Mouse (Mus musculus) MEL (cell line): ENCODE data around the gene Tspan32. TPM values are rescaled to one million over a fixed set of nuclear protein-coding genes. Genes with fewer than 3 reads are reported as not detected.

ENCODE experiments used
- DNase-seq: peaks from one replicate; pipeline ENCODE4 v3.0.0; 2011; ENCODE audit warnings: low read depth, low spot score
- H3K27ac ChIP-seq: 2 replicates; pipeline ENCODE4 v1.5.1; 2012; ENCODE audit warnings: low read depth, mild to moderate bottlenecking, control low read depth, low read length, moderate library complexity; ENCODE audit not compliant: control insufficient read depth
- H3K27me3 ChIP-seq, 2 experiments: fragments of 150-350 bp in 1 of 2; sonication (generic) in 1 of 2; 2 replicates each; pipeline ENCODE4 v1.6.1; 2012; ENCODE audit warnings: low read length in 2 of 2, mild to moderate bottlenecking in 2 of 2, improper control_type of control experiment in 1 of 2, moderate library complexity in 1 of 2; ENCODE audit not compliant: insufficient read depth in 2 of 2, control insufficient read depth in 1 of 2
- H3K36me3 ChIP-seq, 2 experiments: 2 replicates each; pipeline ENCODE4 v1.6.1; 2012 to 2014; ENCODE audit warnings: low read length in 2 of 2, improper control_type of control experiment in 1 of 2, inconsistent platforms in 1 of 2, mild to moderate bottlenecking in 1 of 2; ENCODE audit not compliant: insufficient read depth in 2 of 2, control insufficient read depth in 1 of 2
- H3K4me1 ChIP-seq, 2 experiments: fragments of 150-350 bp in 1 of 2; sonication (generic) in 1 of 2; 2 replicates each; pipeline ENCODE4 v1.6.1; 2012; ENCODE audit warnings: low read length in 2 of 2, improper control_type of control experiment in 1 of 2, mild to moderate bottlenecking in 1 of 2; ENCODE audit not compliant: insufficient read depth in 2 of 2, control insufficient read depth in 1 of 2
- H3K4me3 ChIP-seq, 2 experiments: fragments of 150-350 bp in 1 of 2; sonication (generic) in 1 of 2; 2 replicates each; pipeline ENCODE4 v1.5.1; 2012; ENCODE audit warnings: low read depth in 2 of 2, low read length in 2 of 2, mild to moderate bottlenecking in 2 of 2, moderate library complexity in 2 of 2, control low read depth in 1 of 2, improper control_type of control experiment in 1 of 2; ENCODE audit not compliant: control insufficient read depth in 1 of 2, insufficient read depth in 1 of 2
- H3K79me2 ChIP-seq: 2 replicates; pipeline ENCODE4 v1.6.1; 2012; ENCODE audit warnings: mild to moderate bottlenecking, low read length, moderate library complexity; ENCODE audit not compliant: control insufficient read depth, poor library complexity, insufficient read depth
- H3K9ac ChIP-seq: 2 replicates; pipeline ENCODE4 v1.6.1; 2012; ENCODE audit warnings: low read depth, mild to moderate bottlenecking, control low read depth, low read length, moderate library complexity; ENCODE audit not compliant: control insufficient read depth, poor library complexity, severe bottlenecking
- H3K9me3 ChIP-seq: fragments of 150-350 bp; sonication (generic); replicated peaks from 2 replicates; pipeline ENCODE4 v1.6.1; 2012; ENCODE audit warnings: mild to moderate bottlenecking, low read length, improper control_type of control experiment, moderate library complexity; ENCODE audit not compliant: insufficient read depth
- CHD2 ChIP-seq: IDR thresholded peaks from 2 replicates; pipeline ENCODE4 v1.6.1; 2011; ENCODE audit warnings: low read length, improper control_type of control experiment
- E2F4 ChIP-seq: IDR thresholded peaks from 2 replicates; pipeline ENCODE4 v1.6.1; 2011; ENCODE audit warnings: low read depth, low read length, improper control_type of control experiment, borderline replicate concordance
- EP300 ChIP-seq, 2 experiments: IDR thresholded peaks; 2 replicates each; pipeline ENCODE4 v1.6.1; 2011; ENCODE audit warnings: improper control_type of control experiment in 2 of 2, low read length in 2 of 2, low read depth in 1 of 2, mild to moderate bottlenecking in 1 of 2
- ETS1 ChIP-seq: IDR thresholded peaks from 2 replicates; pipeline ENCODE4 v1.6.1; 2012; ENCODE audit warnings: low read depth, mild to moderate bottlenecking, inconsistent platforms, low read length, improper control_type of control experiment, moderate library complexity
- GABPA ChIP-seq: IDR thresholded peaks from 2 replicates; pipeline ENCODE4 v1.6.1; 2012; ENCODE audit warnings: low read depth, mild to moderate bottlenecking, inconsistent platforms, low read length, improper control_type of control experiment, moderate library complexity
- JUND ChIP-seq: IDR thresholded peaks from 2 replicates; pipeline ENCODE4 v1.6.1; 2011; ENCODE audit warnings: low read depth, mild to moderate bottlenecking, improper control_type of control experiment, low read length
- KAT2A ChIP-seq: conservative IDR thresholded peaks from 2 replicates; pipeline ENCODE4 v1.6.1; 2012; ENCODE audit warnings: low read depth, low read length, improper control_type of control experiment, inconsistent platforms
- MAX ChIP-seq: IDR thresholded peaks from 2 replicates; pipeline ENCODE4 v1.6.1; 2011; ENCODE audit warnings: low read length, improper control_type of control experiment
- MEF2A ChIP-seq: IDR thresholded peaks from 2 replicates; pipeline ENCODE4 v1.6.1; 2014; ENCODE audit warnings: low read depth, mild to moderate bottlenecking, inconsistent platforms, low read length, improper control_type of control experiment; ENCODE audit not compliant: poor library complexity, insufficient replicate concordance, severe bottlenecking; ENCODE audit errors: extremely low read depth
- MXI1 ChIP-seq: IDR thresholded peaks from 2 replicates; pipeline ENCODE4 v1.6.1; 2011; ENCODE audit warnings: mild to moderate bottlenecking, low read depth, low read length, improper control_type of control experiment
- MYB ChIP-seq: IDR thresholded peaks from 2 replicates; pipeline ENCODE4 v1.6.1; 2011; ENCODE audit warnings: mild to moderate bottlenecking, low read depth, low read length, improper control_type of control experiment
- MYC ChIP-seq: IDR thresholded peaks from 2 replicates; pipeline ENCODE4 v1.6.1; 2011; ENCODE audit warnings: low read depth, mild to moderate bottlenecking, low read length, improper control_type of control experiment, moderate library complexity
- NELFE ChIP-seq: IDR thresholded peaks from 2 replicates; pipeline ENCODE4 v1.6.1; 2011; ENCODE audit warnings: low read depth, low read length, improper control_type of control experiment
- POLR2A ChIP-seq, 2 experiments: IDR thresholded peaks; 2 replicates each; pipeline ENCODE4 v1.6.1; 2011 to 2012; ENCODE audit warnings: low read length in 2 of 2, mild to moderate bottlenecking in 2 of 2, control low read depth in 1 of 2, improper control_type of control experiment in 1 of 2, low read depth in 1 of 2, moderate library complexity in 1 of 2; ENCODE audit not compliant: control insufficient read depth in 1 of 2, insufficient read depth in 1 of 2, poor library complexity in 1 of 2
- RAD21 ChIP-seq: IDR thresholded peaks from 2 replicates; pipeline ENCODE4 v1.6.1; 2011; ENCODE audit warnings: mild to moderate bottlenecking, low read depth, low read length, improper control_type of control experiment
- RCOR1 ChIP-seq: IDR thresholded peaks from 2 replicates; pipeline ENCODE4 v1.6.1; 2012; ENCODE audit warnings: low read depth, mild to moderate bottlenecking, inconsistent platforms, low read length, improper control_type of control experiment
- SIN3A ChIP-seq: IDR thresholded peaks from 2 replicates; pipeline ENCODE4 v1.6.1; 2012; ENCODE audit warnings: low read length, improper control_type of control experiment, inconsistent platforms
- SMC3 ChIP-seq: IDR thresholded peaks from 2 replicates; pipeline ENCODE4 v1.6.1; 2011; ENCODE audit warnings: low read depth, low read length, improper control_type of control experiment
- TAL1 ChIP-seq: IDR thresholded peaks from 2 replicates; pipeline ENCODE4 v1.6.1; 2012; ENCODE audit warnings: mild to moderate bottlenecking, inconsistent platforms, low read length, moderate library complexity, mixed read lengths
- TBP ChIP-seq: IDR thresholded peaks from 2 replicates; pipeline ENCODE4 v1.8.0; 2011; ENCODE audit warnings: low read depth, low read length, improper control_type of control experiment
- TCF12 ChIP-seq: IDR thresholded peaks from 2 replicates; pipeline ENCODE4 v1.6.1; 2014; ENCODE audit warnings: low read depth, mild to moderate bottlenecking, inconsistent platforms, low read length, improper control_type of control experiment, moderate library complexity
- UBTF ChIP-seq: IDR thresholded peaks from 2 replicates; pipeline ENCODE4 v1.6.1; 2012; ENCODE audit warnings: low read depth, mild to moderate bottlenecking, inconsistent platforms, low read length, improper control_type of control experiment, moderate library complexity, borderline replicate concordance; ENCODE audit not compliant: insufficient read depth
- USF1 ChIP-seq: IDR thresholded peaks from 2 replicates; pipeline ENCODE4 v1.6.1; 2014; ENCODE audit warnings: low read depth, mild to moderate bottlenecking, inconsistent platforms, low read length, improper control_type of control experiment, moderate library complexity
- USF2 ChIP-seq, 2 experiments: IDR thresholded peaks; 2 replicates each; pipeline ENCODE4 v1.6.1; 2011 to 2012; ENCODE audit warnings: improper control_type of control experiment in 2 of 2, low read length in 2 of 2, borderline replicate concordance in 1 of 2, inconsistent platforms in 1 of 2, low read depth in 1 of 2, mild to moderate bottlenecking in 1 of 2; ENCODE audit not compliant: insufficient read depth in 1 of 2
- ZKSCAN1 ChIP-seq: IDR thresholded peaks from 2 replicates; pipeline ENCODE4 v1.6.1; 2012; ENCODE audit warnings: low read depth, mild to moderate bottlenecking, inconsistent platforms, low read length, improper control_type of control experiment, moderate library complexity
- ZNF384 ChIP-seq: IDR thresholded peaks from 2 replicates; pipeline ENCODE4 v1.6.1; 2012; ENCODE audit warnings: low read depth, mild to moderate bottlenecking, inconsistent platforms, low read length, improper control_type of control experiment
- polyA plus RNA-seq, 2 experiments: library from polyadenylated mRNA; stranded (reverse) in 1 of 2; unstranded in 1 of 2; fragments of >175 nt in 1 of 2; fragments of >200 nt in 1 of 2; gene quantifications; 2 replicates each; pipeline versions ENCODE4 v1.2.1 to v1.2.4; 2012; ENCODE audit warnings: low replicate concordance in 2 of 2, low read depth in 1 of 2; ENCODE audit not compliant: insufficient read length in 2 of 2, insufficient read depth in 1 of 2, missing spikeins in 1 of 2
- total RNA-seq: library from RNA; depleted of rRNA; stranded (reverse); fragments of 300-350 nt; gene quantifications from 2 replicates; pipeline ENCODE4 v1.2.3, GENCODE M21; 2012

Tspan32 gene
- total and polyA plus RNA-seq, 3 experiments, result 53.5 to 212 (median 205) TPM

DNA sequence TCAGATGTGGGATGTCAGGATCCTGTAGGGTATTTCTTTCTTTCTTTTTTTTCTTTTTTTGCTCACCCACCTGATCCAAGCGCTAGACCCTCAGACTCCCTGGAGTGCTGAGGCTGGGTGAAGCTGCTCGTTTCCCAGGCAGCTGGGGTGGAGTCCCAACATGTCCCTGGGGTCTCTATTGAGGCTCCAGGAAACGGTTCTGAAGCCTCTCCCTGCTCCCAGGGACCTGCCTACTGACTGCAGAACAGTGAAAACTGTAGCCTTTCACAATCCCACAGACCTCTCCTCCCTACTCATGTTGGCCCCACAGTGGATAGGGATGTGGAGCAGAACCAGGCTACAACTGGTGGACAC, 49.7 kb downstream of the Tspan32 start:
- Histone ChIP-seq H3K9me3 (no peaks in the 10 kb centered on the region), H3K9ac (peak overlapping the region; percentile 15; the same call in 1 of the 2 replicates), H3K4me1 (peaks cover 43 to 63% of the 10 kb centered on the region in 2 experiments), H3K36me3 (peaks cover 0 to 61% of the 10 kb centered on the region in 2 experiments; a peak in 2 of 4 replicates), H3K4me3 (no peak overlapping the region), H3K27ac (peak overlapping the region; percentile 23; the same call in 1 of the 2 replicates), H3K79me2 (peaks cover 25% of the 10 kb centered on the region), H3K27me3 (no peaks in the 10 kb centered on the region)
- DNase-seq, result no peak
- no peak for TF ChIP-seq TCF12
- TF ChIP-seq USF2 (IDR thresholded peaks at IDR 0.05; ENCODE audit: borderline replicate concordance in 1 of 2, insufficient read depth in 1 of 2, low read depth in 1 of 2, low read length in 2 of 2), result no peak
- no peak for TF ChIP-seq POLR2A (IDR thresholded peaks at IDR 0.05; ENCODE audit: control insufficient read depth in 1 of 2, insufficient read depth in 1 of 2, low read depth in 1 of 2, low read length in 2 of 2, poor library complexity in 1 of 2)
- TF ChIP-seq GABPA, result no peak
- no peak for TF ChIP-seq TAL1
- TF ChIP-seq KAT2A, result no peak
- TF ChIP-seq ETS1, result no peak
- no peak for TF ChIP-seq RAD21
- no peak for TF ChIP-seq TBP
- TF ChIP-seq CHD2, result no peak
- TF ChIP-seq JUND, result no peak

DNA sequence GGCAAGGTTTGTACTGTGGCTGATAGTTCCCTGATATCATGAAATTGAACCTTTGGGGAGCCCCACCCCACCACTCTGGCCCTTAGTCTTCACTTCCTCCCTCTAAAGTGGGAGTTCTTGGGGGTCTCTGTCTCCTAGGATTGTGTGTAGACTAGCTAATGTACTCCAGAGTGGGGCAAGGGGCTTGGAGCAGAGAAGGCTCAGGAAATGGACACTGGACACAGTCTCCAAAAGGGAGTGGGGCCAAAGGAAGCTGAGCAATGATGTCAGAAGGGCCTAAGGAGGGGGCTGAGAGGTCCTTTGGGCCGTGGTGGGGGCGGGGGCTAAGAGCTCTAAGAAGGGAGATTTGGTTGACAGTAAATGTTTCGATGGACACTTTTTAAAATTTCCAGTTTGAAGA, 50.2 kb downstream of the Tspan32 start:
- Histone ChIP-seq H3K36me3 (peaks cover 0 to 64% of the 10 kb centered on the region in 2 experiments; a peak in 2 of 4 replicates), H3K27ac (peak overlapping the region; percentile 23; the same call in 1 of the 2 replicates)
- TF ChIP-seq TBP (no peak), MXI1 (no peak), ZKSCAN1 (no peak), MAX (no peak), MYC (no peak), USF1 (no peak), UBTF (no peak), SMC3 (no peak), ZNF384 (no peak), GABPA (no peak), MEF2A (no peak), TAL1 (no peak), RCOR1 (no peak), EP300 (IDR thresholded peaks at IDR 0.05; ENCODE audit: low read depth in 1 of 2, low read length in 2 of 2) (no peak), MYB (no peak), E2F4 (no peak), SIN3A (no peak; the same call in 1 of the 2 replicates), TCF12 (no peak), NELFE (no peak)

More for the DNA sequence above, 50.2 kb downstream of the Tspan32 start:
- DNase-seq, result no peak
- Histone ChIP-seq H3K79me2 (peaks cover 25% of the 10 kb centered on the region), H3K4me1 (peaks cover 45 to 66% of the 10 kb centered on the region in 2 experiments), H3K4me3 (no peak overlapping the region), H3K27me3 (no peaks in the 10 kb centered on the region), H3K9ac (peak overlapping the region; percentile 15; the same call in 1 of the 2 replicates), H3K9me3 (no peaks in the 10 kb centered on the region)
